Mouse (Mus musculus) hindbrain, embryonic 16.5 days (tissue): ENCODE measurements around the gene Phb. TPM values are rescaled to one million over a fixed set of nuclear protein-coding genes. Genes with fewer than 3 reads are reported as not detected.

ENCODE experiments used
- ATAC-seq: fragments of 200-750 bp; cut with Nextera tagmentation; 2 replicates; pipeline ENCODE4 v1.8.0; 2017; ENCODE audit warnings: moderate TSS enrichment, moderate library complexity
- H3K27ac ChIP-seq: fragments of 300-500 bp; sonication (generic); 2 replicates; pipeline ENCODE4 v1.5.1; 2014; ENCODE audit warnings: low read depth, mild to moderate bottlenecking, control low read depth, low read length, moderate library complexity
- H3K27me3 ChIP-seq: fragments of 300-500 bp; sonication (generic); replicated peaks from 2 replicates; pipeline ENCODE4 v1.6.1; 2014; ENCODE audit warnings: low read length; ENCODE audit not compliant: control insufficient read depth, insufficient read depth
- H3K36me3 ChIP-seq: fragments of 300-500 bp; sonication (generic); 2 replicates; pipeline ENCODE4 v1.6.1; 2014; ENCODE audit warnings: mild to moderate bottlenecking, low read length, moderate library complexity, mixed read lengths; ENCODE audit not compliant: control insufficient read depth, insufficient read depth
- H3K4me1 ChIP-seq: fragments of 300-500 bp; sonication (generic); 2 replicates; pipeline ENCODE4 v1.6.1; 2014; ENCODE audit warnings: low read depth, low read length; ENCODE audit not compliant: control insufficient read depth, insufficient read depth
- H3K4me2 ChIP-seq: fragments of 300-500 bp; sonication (generic); 2 replicates; pipeline ENCODE4 v1.6.1; 2014; ENCODE audit warnings: mild to moderate bottlenecking, low read length, control low read depth, moderate library complexity
- H3K4me3 ChIP-seq: fragments of 300-500 bp; sonication (generic); 2 replicates; pipeline ENCODE4 v1.5.1; 2014; ENCODE audit warnings: mild to moderate bottlenecking, low read length, control low read depth, moderate library complexity
- H3K9ac ChIP-seq: fragments of 300-500 bp; sonication (generic); 2 replicates; pipeline ENCODE4 v1.6.1; 2014; ENCODE audit warnings: low read depth, mild to moderate bottlenecking, control low read depth, low read length, moderate library complexity
- H3K9me3 ChIP-seq: fragments of 300-500 bp; sonication (generic); 2 replicates; pipeline ENCODE4 v1.6.1; 2014; ENCODE audit warnings: mild to moderate bottlenecking, low read length, moderate library complexity; ENCODE audit not compliant: control insufficient read depth
- WGBS: fragments of 180-500 bp; shearing (Covaris S2); extraction: QIAGEN DNeasy Blood & Tissue Kit; methylation state at CpG from one replicate; pipeline ENCODE4 v1.1.7; 2014; 5-methylcytosine and 5-hydroxymethylcytosine counted together
- polyA plus RNA-seq: library from polyadenylated mRNA; unstranded; fragments of >200 nt; fragmentation: Nextera tagmentation; extraction: Ambion mirVana; gene quantifications from 2 replicates; pipeline ENCODE4 v1.2.1, GENCODE M21; 2015

Gene Phb
- polyA plus RNA-seq, 1 experiment from 2014 or later = 189 TPM

DNA sequence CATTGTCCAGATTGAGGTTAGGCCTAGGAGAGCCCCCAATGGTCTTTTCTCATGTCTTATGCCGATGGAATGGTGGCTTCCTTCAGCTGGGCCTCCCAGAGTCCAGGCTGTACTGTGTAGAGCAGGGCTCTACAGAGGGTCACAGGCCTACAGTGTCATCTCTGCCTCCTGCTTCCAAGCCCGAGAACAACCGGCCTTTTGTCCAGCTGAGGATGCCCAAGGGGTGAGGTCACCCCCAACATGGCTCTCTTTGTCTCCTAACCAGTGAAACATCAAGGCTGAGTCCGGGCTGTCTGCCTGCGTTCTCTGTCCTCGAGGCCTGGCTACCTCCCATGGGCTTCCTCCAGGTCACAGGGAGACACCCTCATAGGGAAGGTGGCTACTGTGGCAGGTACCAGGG is 34.3 kb upstream of the Phb start:
- H3K4me1 ChIP-seq = no peaks in the 10 kb centered on the region
- H3K4me3 ChIP-seq = no peak overlapping the region
- H3K4me2 ChIP-seq = no peak overlapping the region
- H3K27ac ChIP-seq = no peak overlapping the region
- WGBS = 56% methylated on average over 6 of the region's 6 CpGs
- no peak overlapping the region for H3K9ac ChIP-seq
- no peak for ATAC-seq
- no peaks in the 10 kb centered on the region for H3K9me3 ChIP-seq
- H3K36me3 ChIP-seq = no peaks in the 10 kb centered on the region
- H3K27me3 ChIP-seq = no peaks in the 10 kb centered on the region

DNA sequence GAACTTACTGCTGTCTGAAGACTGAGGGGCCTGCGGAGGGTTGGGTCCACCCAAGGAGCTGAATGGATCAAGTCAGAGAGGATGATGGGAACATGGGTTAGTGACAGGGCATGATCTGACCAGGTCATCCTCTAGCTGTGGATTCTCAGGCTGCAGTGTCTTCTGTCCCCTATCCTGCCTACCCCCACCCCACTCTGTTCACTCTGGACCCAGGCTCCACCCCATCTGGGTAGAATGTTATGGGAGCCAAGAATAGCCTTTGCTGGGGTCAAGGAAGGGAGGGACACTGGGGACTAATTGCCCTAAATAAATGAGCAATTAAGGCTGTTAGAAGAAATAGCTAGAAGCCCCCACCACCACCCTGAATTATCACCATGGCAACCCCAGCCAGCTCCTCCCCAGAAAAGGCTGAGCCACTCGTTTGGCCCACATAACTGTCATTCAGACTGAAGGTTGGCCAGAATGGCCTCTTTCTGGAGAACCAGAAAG is 33.2 kb upstream of the Phb start:
- Histone ChIP-seq H3K4me2 (no peak overlapping the region), H3K4me1 (no peaks in the 10 kb centered on the region), H3K27ac (no peak overlapping the region), H3K9me3 (no peaks in the 10 kb centered on the region), H3K9ac (no peak overlapping the region), H3K27me3 (no peaks in the 10 kb centered on the region), H3K4me3 (no peak overlapping the region), H3K36me3 (no peaks in the 10 kb centered on the region)
- no peak for ATAC-seq
- 59% methylated on average over 2 of the region's 2 CpGs for WGBS

DNA sequence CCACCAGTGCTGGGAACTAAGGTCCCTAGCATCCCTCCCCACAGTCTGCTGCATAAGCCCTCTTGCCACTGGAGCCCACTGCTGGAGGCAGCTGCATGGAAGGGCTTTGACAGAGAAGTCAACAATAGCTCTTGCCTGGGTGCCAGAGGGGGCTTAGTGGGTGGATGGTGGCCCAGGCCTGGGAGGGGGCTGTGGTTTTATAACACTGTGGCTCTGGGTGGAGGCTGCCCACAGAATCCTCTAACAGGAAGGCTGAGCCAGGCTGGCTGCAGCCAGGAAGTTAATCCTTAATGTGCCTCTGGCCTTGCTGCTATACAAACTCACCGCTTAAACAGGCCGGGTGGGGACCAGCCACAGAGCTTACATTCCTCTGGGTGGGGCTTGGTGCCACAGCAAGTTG is 31.7 kb upstream of the Phb start:
- 50% methylated on average over 2 of the region's 2 CpGs for WGBS

DNA sequence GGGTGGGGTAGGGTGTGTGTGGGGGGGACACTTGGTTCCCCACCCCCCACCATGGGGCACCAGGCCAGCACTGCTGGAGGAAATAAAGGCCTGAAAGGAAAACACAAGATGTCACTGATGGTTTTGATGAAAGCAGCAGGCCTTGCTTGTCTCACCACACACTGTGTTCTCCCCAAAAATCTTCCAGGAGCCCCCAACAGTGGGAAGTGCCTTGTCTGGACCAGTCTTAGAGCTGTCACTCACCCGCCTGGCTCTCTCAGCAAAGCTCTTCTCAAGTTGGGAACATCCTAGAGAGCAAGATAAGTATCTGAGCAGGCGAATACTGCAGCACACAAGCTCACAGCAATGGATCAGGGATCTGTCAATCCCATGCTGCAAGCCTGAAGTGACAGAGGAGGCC is 26.0 kb upstream of the Phb start:
- H3K9me3 ChIP-seq = no peaks in the 10 kb centered on the region
- 54% methylated on average over 2 of the region's 2 CpGs for WGBS
- peaks cover 10% of the 10 kb centered on the region for H3K4me1 ChIP-seq
- ATAC-seq = no peak
- no peak overlapping the region for H3K27ac ChIP-seq
- peaks cover 8% of the 10 kb centered on the region for H3K27me3 ChIP-seq
- H3K4me3 ChIP-seq = no peak overlapping the region
- H3K4me2 ChIP-seq = no peak overlapping the region
- no peaks in the 10 kb centered on the region for H3K36me3 ChIP-seq
- H3K9ac ChIP-seq = no peak overlapping the region

More for the DNA sequence above, 31.7 kb upstream of the Phb start:
- no peaks in the 10 kb centered on the region for H3K27me3 ChIP-seq
- H3K9ac ChIP-seq = no peak overlapping the region
- H3K9me3 ChIP-seq = no peaks in the 10 kb centered on the region
- ATAC-seq = no peak
- no peaks in the 10 kb centered on the region for H3K4me1 ChIP-seq
- no peak overlapping the region for H3K27ac ChIP-seq
- H3K4me3 ChIP-seq = no peak overlapping the region
- H3K4me2 ChIP-seq = no peak overlapping the region
- no peaks in the 10 kb centered on the region for H3K36me3 ChIP-seq

DNA sequence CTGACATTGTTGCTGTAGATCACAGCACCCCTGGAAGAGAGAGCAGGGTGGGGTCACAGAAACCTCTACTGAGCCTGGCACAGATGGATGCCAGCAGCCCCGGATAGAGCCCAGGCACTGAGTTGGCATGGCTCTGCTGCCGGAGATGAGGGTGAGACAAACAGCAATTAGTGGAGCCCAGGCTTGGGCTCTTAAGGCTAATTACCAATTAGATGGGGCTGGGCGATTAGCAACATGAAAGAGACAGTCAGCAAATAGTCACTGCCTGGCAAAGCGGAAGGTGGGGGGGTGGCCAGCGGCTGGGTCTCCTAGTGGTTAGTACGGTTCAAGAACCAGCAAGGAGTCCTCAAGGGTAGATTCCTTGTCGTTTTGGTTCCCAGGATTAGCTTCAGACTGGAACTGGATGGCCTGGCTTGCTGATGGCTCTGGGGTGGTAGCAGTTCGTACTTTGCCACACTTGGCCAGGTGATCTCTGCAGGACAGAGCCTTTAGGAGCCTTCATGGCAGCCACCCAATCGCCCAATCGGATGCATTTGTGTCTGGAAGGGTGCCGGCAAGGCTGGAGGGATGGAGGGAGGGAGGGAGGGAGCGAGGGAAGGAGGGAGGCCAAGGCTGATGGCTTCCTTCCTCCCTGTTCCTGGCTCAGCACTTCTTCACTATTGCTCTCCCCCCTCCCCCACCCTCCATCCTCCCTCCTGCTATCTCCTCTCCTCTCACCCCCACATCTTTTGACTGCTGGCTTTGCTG is 24.1 kb upstream of the Phb start:
- Histone ChIP-seq H3K27me3 (peaks cover 8% of the 10 kb centered on the region), H3K4me1 (peaks cover 10% of the 10 kb centered on the region), H3K36me3 (no peaks in the 10 kb centered on the region), H3K4me2 (no peak overlapping the region), H3K9me3 (no peaks in the 10 kb centered on the region), H3K9ac (no peak overlapping the region), H3K27ac (no peak overlapping the region), H3K4me3 (no peak overlapping the region)
- peak; percentile 63 for ATAC-seq
- 37% methylated on average over 12 of the region's 12 CpGs for WGBS

DNA sequence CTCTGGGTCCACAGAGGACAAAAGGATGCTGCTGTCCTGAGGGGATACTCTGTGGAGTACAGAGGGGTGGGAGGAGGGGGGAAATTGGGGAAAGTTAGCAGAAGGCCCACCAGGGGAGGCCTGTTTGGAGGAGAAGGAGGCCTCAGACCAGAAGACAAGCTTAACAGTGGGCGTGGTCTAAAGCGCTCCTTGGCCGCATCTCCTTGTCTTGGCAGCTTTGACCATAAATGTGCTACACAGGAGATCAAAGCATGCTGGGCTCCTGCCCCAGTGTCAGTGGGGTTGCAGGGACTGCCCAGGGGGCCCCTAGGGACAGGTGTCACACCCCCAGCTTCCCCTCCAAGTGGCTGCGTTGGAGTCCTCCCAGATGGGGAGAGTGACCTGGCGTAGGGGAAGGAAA is 22.9 kb upstream of the Phb start:
- no peak for ATAC-seq
- H3K27ac ChIP-seq = no peak overlapping the region
- H3K36me3 ChIP-seq = no peaks in the 10 kb centered on the region
- H3K27me3 ChIP-seq = peaks cover 8% of the 10 kb centered on the region
- H3K9ac ChIP-seq = no peak overlapping the region
- peaks cover 10% of the 10 kb centered on the region for H3K4me1 ChIP-seq
- H3K4me3 ChIP-seq = no peak overlapping the region
- no peaks in the 10 kb centered on the region for H3K9me3 ChIP-seq
- 41% methylated on average over 5 of the region's 5 CpGs for WGBS
- no peak overlapping the region for H3K4me2 ChIP-seq

DNA sequence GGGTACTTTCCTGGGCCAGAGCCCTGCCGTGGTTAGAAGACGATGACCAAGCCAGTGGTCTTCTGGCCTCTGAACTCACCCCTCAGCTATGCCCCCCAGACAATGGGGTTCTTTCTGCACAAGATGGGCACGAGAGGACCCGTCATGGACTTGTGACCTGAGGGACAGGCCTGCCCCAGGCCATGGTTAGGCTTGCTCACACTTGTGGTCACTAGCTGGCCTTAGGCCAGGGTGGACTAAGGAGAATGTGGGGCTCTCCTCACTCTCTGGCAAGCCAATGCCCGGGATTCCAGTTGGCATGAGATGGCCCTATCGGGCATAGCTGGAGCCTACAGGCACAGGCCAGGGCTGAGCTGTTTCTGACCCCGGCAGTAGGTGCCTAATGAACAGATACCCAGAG is 22.4 kb upstream of the Phb start:
- 67% methylated on average over 7 of the region's 7 CpGs for WGBS
- ATAC-seq = no peak
- Histone ChIP-seq H3K27me3 (peaks cover 8% of the 10 kb centered on the region), H3K4me2 (no peak overlapping the region), H3K4me3 (no peak overlapping the region), H3K36me3 (no peaks in the 10 kb centered on the region), H3K4me1 (peaks cover 10% of the 10 kb centered on the region), H3K9ac (no peak overlapping the region; the same call in 1 of the 2 replicates), H3K9me3 (no peaks in the 10 kb centered on the region), H3K27ac (no peak overlapping the region)

DNA sequence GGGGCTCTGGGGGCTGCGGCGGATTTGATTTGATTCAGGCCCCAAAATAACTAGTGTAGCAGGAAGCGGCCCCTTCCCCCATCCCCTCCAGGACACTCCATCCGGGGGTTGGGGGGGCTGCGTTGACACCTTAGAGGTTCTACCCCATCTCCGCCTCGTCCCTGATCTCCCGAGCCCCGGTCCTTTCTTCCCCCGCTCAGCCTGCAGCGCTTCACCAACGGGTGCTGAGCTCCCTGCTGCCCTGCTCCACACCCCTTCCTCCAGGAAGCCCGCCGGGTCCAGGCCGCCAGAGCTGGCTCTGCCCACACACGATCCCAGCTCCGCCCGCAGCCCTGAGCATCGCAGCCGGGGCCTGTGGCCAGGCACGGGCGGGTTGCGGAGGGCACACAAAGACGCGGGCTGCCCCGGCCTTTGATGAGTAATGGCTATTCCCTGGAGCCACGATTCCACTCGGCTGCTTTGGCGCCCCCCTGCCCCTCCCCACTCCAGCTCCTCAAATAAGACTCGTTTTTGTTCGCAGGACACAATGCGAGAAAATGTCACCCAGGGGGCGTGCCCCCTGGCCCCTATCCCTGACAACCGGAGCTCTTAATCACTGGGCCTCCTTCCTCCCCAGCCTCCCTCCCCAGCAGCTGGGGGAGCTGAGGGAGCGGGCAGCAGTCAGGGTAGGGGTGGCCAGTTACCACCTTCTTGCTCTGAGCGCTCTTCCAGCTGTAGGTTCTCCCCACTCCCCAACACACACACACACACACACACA is 21.2 kb upstream of the Phb start:
- Histone ChIP-seq H3K36me3 (no peaks in the 10 kb centered on the region), H3K9me3 (no peaks in the 10 kb centered on the region), H3K27ac (no peak overlapping the region), H3K27me3 (peaks cover 8% of the 10 kb centered on the region), H3K4me3 (peak overlapping the region; percentile 12; the same call in 1 of the 2 replicates), H3K4me1 (peaks cover 10% of the 10 kb centered on the region), H3K4me2 (peak overlapping the region; percentile 36), H3K9ac (peak overlapping the region; percentile 31)
- WGBS = 3% methylated on average over 34 of the region's 36 CpGs
- ATAC-seq = no peak

DNA sequence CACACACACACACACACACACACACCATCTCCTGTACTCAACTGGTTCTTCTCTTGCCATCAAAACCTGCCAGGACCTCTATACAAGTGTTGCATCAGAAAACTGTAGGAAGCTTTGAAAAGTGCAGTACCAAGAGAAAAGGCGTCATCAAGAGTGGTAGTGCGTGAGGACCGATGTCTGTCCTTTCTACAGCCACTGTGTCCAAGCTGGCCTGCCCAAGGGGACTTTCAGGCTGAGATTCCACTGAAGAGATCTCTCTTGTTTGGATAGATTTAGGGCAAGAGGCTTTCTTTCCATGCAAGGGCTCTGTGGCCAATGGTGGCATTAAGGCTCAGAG is 20.6 kb upstream of the Phb start:
- H3K27me3 ChIP-seq = peaks cover 8% of the 10 kb centered on the region
- WGBS = 46% methylated on average over 3 of the region's 3 CpGs
- no peak for ATAC-seq

More for the DNA sequence above, 20.6 kb upstream of the Phb start:
- H3K4me1 ChIP-seq = peaks cover 10% of the 10 kb centered on the region
- H3K9ac ChIP-seq = no peak overlapping the region
- no peak overlapping the region for H3K4me2 ChIP-seq
- H3K27ac ChIP-seq = no peak overlapping the region
- H3K9me3 ChIP-seq = no peaks in the 10 kb centered on the region
- no peak overlapping the region for H3K4me3 ChIP-seq
- no peaks in the 10 kb centered on the region for H3K36me3 ChIP-seq
